Mouse (Mus musculus) MEL (cell line): Measurements from ENCODE around the gene Bbs9.

Experiments used
- CTCF ChIP-seq, 3 experiments: IDR thresholded peaks in 2 of 3; conservative IDR thresholded peaks in 1 of 3; 2 replicates each; pipeline ENCODE4 v1.5.1; 2011 to 2012; ENCODE audit warnings: low read length in 3 of 3, low read depth in 2 of 3, mild to moderate bottlenecking in 2 of 3, improper control_type of control experiment in 1 of 3, inconsistent platforms in 1 of 3, mixed read lengths in 1 of 3, moderate library complexity in 1 of 3; ENCODE audit not compliant: control insufficient read depth in 1 of 3, insufficient read depth in 1 of 3, poor library complexity in 1 of 3, severe bottlenecking in 1 of 3
- KAT2A ChIP-seq: conservative IDR thresholded peaks from 2 replicates; pipeline ENCODE4 v1.6.1; 2012; ENCODE audit warnings: low read depth, low read length, improper control_type of control experiment, inconsistent platforms
- MAFK ChIP-seq: IDR thresholded peaks from 2 replicates; pipeline ENCODE4 v1.6.1; 2011; ENCODE audit warnings: low read depth, mild to moderate bottlenecking, low read length, improper control_type of control experiment, borderline replicate concordance
- MAX ChIP-seq: IDR thresholded peaks from 2 replicates; pipeline ENCODE4 v1.6.1; 2011; ENCODE audit warnings: low read length, improper control_type of control experiment
- NELFE ChIP-seq: IDR thresholded peaks from 2 replicates; pipeline ENCODE4 v1.6.1; 2011; ENCODE audit warnings: low read depth, low read length, improper control_type of control experiment
- POLR2A ChIP-seq, 2 experiments: IDR thresholded peaks; 2 replicates each; pipeline ENCODE4 v1.6.1; 2011 to 2012; ENCODE audit warnings: low read length in 2 of 2, mild to moderate bottlenecking in 2 of 2, control low read depth in 1 of 2, improper control_type of control experiment in 1 of 2, low read depth in 1 of 2, moderate library complexity in 1 of 2; ENCODE audit not compliant: control insufficient read depth in 1 of 2, insufficient read depth in 1 of 2, poor library complexity in 1 of 2
- RCOR1 ChIP-seq: IDR thresholded peaks from 2 replicates; pipeline ENCODE4 v1.6.1; 2012; ENCODE audit warnings: low read depth, mild to moderate bottlenecking, inconsistent platforms, low read length, improper control_type of control experiment
- SIN3A ChIP-seq: IDR thresholded peaks from 2 replicates; pipeline ENCODE4 v1.6.1; 2012; ENCODE audit warnings: low read length, improper control_type of control experiment, inconsistent platforms
- ZNF384 ChIP-seq: IDR thresholded peaks from 2 replicates; pipeline ENCODE4 v1.6.1; 2012; ENCODE audit warnings: low read depth, mild to moderate bottlenecking, inconsistent platforms, low read length, improper control_type of control experiment

DNA sequence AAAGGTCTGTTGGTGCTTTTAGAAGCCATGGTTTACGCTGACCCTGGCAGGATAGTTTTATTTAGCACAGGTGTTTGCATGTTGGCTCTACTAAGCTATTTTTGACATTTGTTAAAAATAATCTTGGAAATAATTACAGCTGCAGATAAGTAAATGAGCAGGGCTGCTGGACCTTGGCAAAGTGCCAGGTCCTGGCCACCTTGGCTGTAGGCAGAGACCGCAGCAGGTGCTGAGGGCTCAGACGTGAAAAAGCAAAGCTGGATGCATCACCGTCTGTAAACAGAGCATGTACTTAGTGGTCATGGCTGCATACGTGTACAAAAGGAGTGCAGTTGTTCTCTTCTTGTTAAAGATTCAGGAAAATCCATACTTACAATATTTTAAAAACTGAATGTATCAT is 347.3 kb downstream of the Bbs9 start:
- TF ChIP-seq CTCF (IDR thresholded peaks at IDR 0.05 in 2 of 3, conservative IDR thresholded peaks at IDR 0.05 in 1 of 3; ENCODE audit: control insufficient read depth in 1 of 3, insufficient read depth in 1 of 3, low read depth in 2 of 3, low read length in 3 of 3, poor library complexity in 1 of 3, severe bottlenecking in 1 of 3) (no peak), SIN3A (no peak), NELFE (no peak), RCOR1 (no peak), POLR2A (IDR thresholded peaks at IDR 0.05; ENCODE audit: control insufficient read depth in 1 of 2, insufficient read depth in 1 of 2, low read depth in 1 of 2, low read length in 2 of 2, poor library complexity in 1 of 2) (no peak), MAFK (no peak), MAX (no peak), ZNF384 (no peak), KAT2A (no peak)
